ENCODE assay signal across 8 mouse cellular contexts in the genomic region with DNA sequence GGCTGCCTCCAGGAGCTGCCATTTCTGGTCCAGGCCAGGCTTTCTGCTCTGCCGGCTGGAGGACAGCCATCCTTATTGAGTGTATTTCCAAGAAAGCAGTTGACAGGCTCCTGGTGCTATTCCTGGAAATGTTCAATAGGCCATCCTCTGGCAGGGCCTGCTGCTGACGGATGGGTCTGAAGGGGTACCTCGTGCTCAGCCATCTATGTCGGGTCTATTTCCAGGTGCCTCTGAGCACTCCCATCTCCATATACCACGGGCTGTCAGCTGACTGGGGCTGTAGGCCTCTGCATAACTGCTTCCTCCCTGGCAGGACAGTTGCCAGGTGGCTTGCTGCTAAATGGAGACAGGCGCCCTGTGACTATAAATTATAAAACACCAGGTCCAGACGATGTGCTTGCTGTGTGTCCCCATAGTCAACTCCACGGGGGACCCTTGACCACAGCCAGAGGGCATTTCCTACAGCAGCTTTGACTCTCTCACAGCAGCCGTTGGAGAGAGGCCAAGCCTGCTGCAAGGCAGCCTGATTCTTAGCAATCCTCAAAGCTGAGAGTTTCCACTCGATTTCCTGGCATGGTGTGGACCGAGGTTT.
A peak's percentile ranks its signal among the peaks of the same experiment; 100 is the strongest.
DNase-seq lines count a peak whose midpoint lies in the region; ATAC-seq and TF ChIP-seq lines count a peak whose summit lies in the region.

No protein-coding gene starts in this region.

- H3K4me3 ChIP-seq in layer of hippocampus, adult 2 months, result no peak overlapping the region
- H3K4me3 ChIP-seq in lung, embryonic 14.5 days (ENCODE audit: low read depth, low read length), result no peak overlapping the region

- WGBS in lung, embryonic 14.5 days, result 17% methylated on average over 11 of the region's 11 CpGs

- H3K4me1 ChIP-seq in lung, embryonic 14.5 days (ENCODE audit: insufficient read depth), result peaks cover 47% of the 10 kb centered on the region

- no peaks in the 10 kb centered on the region for H3K36me3 ChIP-seq in lung, embryonic 14.5 days (ENCODE audit: insufficient read depth)

- H3K4me2 ChIP-seq in lung, embryonic 14.5 days, result peak overlapping the region; percentile 40

- TF ChIP-seq CTCF in layer of hippocampus, adult 2 months (conservative IDR thresholded peaks at IDR 0.05), result no peak
- TF ChIP-seq CTCF in lung, embryonic 14.5 days (IDR thresholded peaks at IDR 0.05; ENCODE audit: low read depth), result no peak

- H3K9ac ChIP-seq in lung, embryonic 14.5 days, result 0 out of 2 replicates have a peak overlapping the region, but pooled peaks have one; percentile 10

- ATAC-seq in CD4-positive, CD25-positive, alpha-beta regulatory T cell, adult 4 months, result peak; percentile 31
- peak; percentile 44 to 52 for ATAC-seq in hematopoietic stem cell, adult 5-6 weeks (replicated peaks in 1 of 2; ENCODE audit: insufficient read depth in 1 of 2, low FRiP score in 2 of 2, low TSS enrichment in 1 of 2, low read depth in 1 of 2, poor library complexity in 2 of 2, severe bottlenecking in 2 of 2)
- ATAC-seq in lung, embryonic 14.5 days (ENCODE audit: insufficient read depth), result peak; percentile 73

- H3K9me3 ChIP-seq in lung, embryonic 14.5 days (ENCODE audit: low read depth, low read length), result no peaks in the 10 kb centered on the region

- H3K27me3 ChIP-seq in lung, embryonic 14.5 days (ENCODE audit: insufficient read depth, low read length), result no peaks in the 10 kb centered on the region

- H3K27ac ChIP-seq in layer of hippocampus, adult 2 months, result peak overlapping the region; percentile 55; the same call in 1 of the 2 replicates
- peak overlapping the region; percentile 87 for H3K27ac ChIP-seq in lung, embryonic 14.5 days (ENCODE audit: low read depth)

- DNase-seq in cerebellum, adult 8-10 months, result peak; percentile 59
- DNase-seq in frontal cortex, postnatal 14 days (ENCODE audit: low spot score in 2 of 2), result peak; percentile 40 to 41
- DNase-seq in layer of hippocampus, adult 2 months (ENCODE audit: low spot score in 2 of 2), result peak; percentile 38 to 41
- DNase-seq in lung, embryonic 14.5 days, result peak; percentile 96
- peak; percentile 59 for DNase-seq in ovary, postnatal 14 days (ENCODE audit: low spot score)
- DNase-seq in c-Kit-positive CD71-positive TER-119-positive erythroid progenitor cells, embryonic 14.5 days (ENCODE audit: low spot score), result no peak
